Mouse (Mus musculus): ENCODE results near the gene Gm44790.
A peak's percentile ranks its signal among the peaks of the same experiment; 100 is the strongest.

Gene Gm44790

GRCm38 (mm10) chr6:86404100-86404861, 22.2 kb upstream of the Gm44790 start, which contains the start of gene Tia1:
TSS of gene Tia1 (plus strand) at chr6:86404219.
- DNase-seq (ENCODE audit: low spot score): peak; percentile 89

- no peak for DNase-seq (ENCODE audit: low spot score)
These were observed 21.5 kb upstream of the Gm44790 start for GRCm38 (mm10) chr6:86404996-86405395.

DNA sequence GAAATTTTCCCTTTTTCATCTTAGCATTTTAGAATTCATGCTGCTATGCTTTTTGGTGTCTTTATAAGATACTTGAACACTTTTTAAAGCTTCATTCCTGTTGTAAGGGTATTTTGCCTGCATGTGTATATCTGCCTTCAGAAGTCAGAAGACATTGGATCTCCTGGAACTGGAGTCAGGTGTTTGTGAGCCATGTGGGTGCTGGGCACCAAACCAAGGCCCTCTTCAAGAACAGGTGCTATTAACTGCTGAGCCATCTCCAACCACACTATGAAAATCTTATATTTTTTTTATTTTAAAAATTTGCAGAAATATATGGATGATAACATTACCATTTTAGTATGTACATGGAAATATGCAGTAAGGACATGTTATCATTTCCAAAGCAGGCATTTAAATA, 20.2 kb upstream of the Gm44790 start:
- DNase-seq (ENCODE audit: low spot score): no peak

GRCm38 (mm10) chr6:86418711-86419110, 7.7 kb upstream of the Gm44790 start:
- no peak for DNase-seq (ENCODE audit: low spot score)

DNA sequence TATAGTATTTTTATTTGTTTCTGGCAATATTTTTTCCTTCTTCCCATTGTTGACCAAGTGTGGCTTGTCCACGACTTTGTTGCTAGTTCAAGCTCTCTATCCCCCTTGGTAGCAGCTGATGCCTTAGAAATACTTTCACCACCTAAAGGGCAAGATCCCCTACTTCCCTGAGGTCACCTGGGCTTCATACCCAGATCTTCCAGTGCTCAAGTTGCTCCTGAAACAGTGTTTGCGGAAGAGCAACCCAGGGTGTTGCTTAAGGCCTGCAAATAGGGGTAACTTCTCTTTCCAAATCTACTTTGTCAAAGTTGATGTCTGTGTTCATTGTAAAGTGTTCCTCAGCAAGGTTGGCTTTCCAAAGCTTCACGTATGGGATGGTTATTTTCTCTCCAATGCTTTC, 7.2 kb upstream of the Gm44790 start:
- no peak for DNase-seq (ENCODE audit: low spot score)

DNA sequence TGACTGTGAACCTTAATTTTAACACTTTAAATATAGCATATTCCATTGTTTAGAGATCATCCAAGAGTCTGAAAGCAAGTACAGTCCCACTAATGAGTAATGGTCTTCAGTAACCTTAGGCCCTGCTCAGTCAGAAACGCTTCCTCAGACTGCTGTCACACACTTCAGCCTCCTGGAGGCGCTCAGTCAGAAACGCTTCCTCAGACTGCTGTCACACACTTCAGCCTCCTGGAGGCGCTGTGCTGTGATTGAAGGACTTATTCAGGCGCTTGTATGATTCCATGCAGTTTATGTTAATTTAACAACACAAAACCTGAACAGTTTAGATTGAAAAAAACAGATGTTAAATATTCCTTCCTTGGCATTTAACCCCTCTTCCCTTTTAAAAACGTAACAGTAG, 6.0 kb upstream of the Gm44790 start:
- DNase-seq (ENCODE audit: low spot score): no peak

DNA sequence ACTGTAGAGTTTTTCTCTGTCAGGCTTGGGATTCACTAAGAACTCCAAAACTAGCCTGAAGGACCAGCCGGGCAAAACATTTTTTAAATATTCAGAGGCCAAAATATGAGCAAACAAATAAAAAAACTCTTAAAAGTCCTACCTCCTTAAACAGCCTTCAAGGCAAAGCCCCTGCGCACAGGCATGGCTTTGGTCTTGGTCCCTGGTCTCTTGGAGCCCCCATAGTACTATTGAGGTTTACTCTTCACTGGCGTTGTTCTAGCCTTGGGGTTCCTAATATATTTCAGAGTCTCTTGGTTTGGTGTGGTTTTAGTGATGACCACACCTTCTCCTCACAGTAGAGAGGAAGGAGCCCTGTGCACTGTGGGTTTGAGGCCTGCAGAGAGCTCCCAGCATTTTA, 5.1 kb downstream of the Gm44790 start:
- no peak for DNase-seq (ENCODE audit: low spot score)

DNA sequence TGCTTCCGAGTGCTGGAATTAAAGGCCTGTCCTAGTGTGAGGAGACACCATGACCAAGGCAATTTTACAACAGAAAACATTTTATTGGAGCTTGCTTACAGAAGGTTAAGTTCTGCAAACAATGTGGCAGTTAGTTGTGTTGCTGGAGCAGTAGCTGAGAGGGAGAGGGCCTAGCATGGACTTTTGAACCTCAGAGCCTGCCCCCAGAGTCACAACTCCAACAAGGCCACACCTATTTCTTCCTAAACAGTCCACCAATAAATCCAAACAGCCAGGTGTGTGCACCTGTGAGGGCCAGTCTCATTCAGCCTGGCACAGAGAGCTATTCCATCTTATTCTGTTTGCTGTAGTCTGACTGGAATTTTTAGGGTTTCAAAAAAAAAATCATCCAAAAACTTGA, 7.2 kb downstream of the Gm44790 start:
- no peak for DNase-seq (ENCODE audit: low spot score)

GRCm38 (mm10) chr6:86437711-86438110, 11.3 kb downstream of the Gm44790 start:
- DNase-seq (ENCODE audit: low spot score): no peak

- DNase-seq (ENCODE audit: low spot score): peak; percentile 94
These were observed 12.0 kb downstream of the Gm44790 start, which contains the start of gene C87436 for GRCm38 (mm10) chr6:86438272-86439118. TSS of gene C87436 (plus strand) at chr6:86438374.

DNA sequence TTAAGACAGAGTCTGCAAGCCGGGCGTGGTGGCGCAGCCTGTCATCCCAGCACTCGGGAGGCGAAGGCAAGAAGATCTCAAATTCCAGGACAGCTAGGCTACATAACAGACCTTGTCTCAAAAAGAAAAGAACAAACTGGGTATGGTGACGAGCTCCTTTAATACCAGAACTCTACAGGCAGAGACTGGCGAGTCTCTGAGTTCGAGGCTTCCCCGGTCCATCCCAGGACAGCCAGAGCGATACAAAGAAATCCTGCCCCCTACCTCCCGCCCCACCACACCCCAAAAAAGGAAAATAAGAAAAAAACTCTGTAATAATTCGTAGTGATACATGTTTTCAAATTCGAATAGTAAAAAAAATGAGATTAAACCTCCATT, 12.7 kb downstream of the Gm44790 start:
- no peak for DNase-seq (ENCODE audit: low spot score)

GRCm38 (mm10) chr6:86439531-86439930, 13.1 kb downstream of the Gm44790 start:
- no peak for DNase-seq (ENCODE audit: low spot score)

DNA sequence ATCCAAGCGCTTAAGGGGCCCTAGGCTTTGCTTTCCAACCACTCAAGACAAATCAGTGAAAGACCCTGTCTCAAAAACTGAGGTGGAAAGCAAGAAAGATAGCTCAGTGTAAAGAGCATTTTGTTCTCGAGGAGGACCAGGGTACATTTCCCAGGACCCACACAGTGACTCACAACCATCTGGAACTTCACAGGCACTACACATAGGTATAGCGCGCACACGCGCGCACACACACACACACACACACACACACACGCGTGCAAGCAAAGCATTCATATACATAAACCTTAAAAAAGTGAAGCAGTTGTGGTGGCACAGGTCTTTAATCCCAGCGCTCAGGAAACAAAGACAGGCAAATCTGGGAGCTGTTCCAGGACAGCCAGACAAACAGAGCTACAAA, 15.1 kb downstream of the Gm44790 start:
- DNase-seq (ENCODE audit: low spot score): no peak

DNA sequence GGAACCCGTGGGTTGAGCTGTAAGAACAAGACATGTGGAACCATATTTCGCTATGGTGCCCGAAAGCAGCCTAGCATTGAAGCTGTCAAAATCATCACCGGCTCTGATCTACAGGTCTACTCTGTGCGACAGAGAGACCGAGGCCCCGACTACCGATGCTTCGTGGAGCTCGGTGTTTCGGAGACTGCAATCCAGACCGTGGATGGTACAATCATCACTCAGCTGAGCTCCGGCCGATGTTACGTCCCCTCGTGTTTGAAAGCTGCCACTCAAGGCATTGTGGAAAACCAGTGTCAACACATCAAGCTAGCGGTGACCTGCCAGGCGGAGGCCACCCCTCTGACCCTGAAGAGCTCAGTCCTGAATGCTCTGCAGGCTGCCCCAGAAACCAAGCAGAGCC, 19.1 kb downstream of the Gm44790 start:
- no peak for DNase-seq (ENCODE audit: low spot score)

- no peak for DNase-seq (ENCODE audit: low spot score)
These were observed 20.6 kb downstream of the Gm44790 start for GRCm38 (mm10) chr6:86446927-86447568.

DNA sequence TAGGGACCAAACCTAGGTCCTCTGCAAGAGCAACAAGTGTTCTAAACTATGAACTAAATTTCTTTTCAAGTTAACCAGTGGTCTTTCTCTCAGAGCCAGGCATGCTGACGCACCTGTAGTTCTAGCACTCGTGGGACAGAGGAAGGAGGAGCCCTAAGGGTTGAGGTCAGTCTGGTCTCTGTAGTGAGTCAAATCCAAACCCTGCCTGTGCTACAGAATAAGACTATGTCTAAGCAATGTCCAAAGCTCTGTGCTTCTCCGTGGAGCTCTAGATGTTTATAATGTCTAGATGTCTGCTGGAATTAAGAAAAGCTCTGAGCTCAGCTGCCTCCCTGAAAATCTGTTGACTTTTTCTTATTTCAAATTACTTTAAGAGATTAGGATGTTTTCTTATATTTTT, 30.3 kb downstream of the Gm44790 start:
- no peak for DNase-seq (ENCODE audit: low spot score)

- no peak for DNase-seq (ENCODE audit: low spot score)
These were observed 36.6 kb downstream of the Gm44790 start for GRCm38 (mm10) chr6:86463079-86463478.

DNA sequence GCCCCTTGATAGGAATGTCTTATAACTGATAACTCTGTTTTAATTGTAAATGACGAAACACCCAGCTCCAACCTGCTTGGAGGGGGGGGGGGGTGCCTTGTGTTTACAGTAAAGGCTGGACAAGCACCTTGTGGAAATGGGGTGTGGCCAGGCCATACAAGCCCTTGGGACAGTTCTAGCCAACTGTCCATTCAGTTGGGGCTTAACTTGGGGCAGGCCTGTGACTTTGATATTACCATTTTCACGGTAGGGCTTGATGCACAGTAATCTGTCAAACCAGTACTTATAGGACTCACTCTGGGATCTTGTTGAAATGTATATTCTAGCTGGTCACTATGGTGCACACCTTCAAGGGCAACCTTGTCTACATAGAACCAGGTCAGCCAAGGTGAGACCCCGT, 44.9 kb downstream of the Gm44790 start:
- no peak for DNase-seq (ENCODE audit: low spot score)

- DNase-seq (ENCODE audit: low spot score): no peak
These were observed 45.3 kb downstream of the Gm44790 start for GRCm38 (mm10) chr6:86471760-86472099.

- DNase-seq (ENCODE audit: low spot score): peak; percentile 100
These were observed 45.9 kb downstream of the Gm44790 start for GRCm38 (mm10) chr6:86472100-86472955.

GRCm38 (mm10) chr6:86473077-86473476, 46.6 kb downstream of the Gm44790 start:
- DNase-seq (ENCODE audit: low spot score): no peak

DNA sequence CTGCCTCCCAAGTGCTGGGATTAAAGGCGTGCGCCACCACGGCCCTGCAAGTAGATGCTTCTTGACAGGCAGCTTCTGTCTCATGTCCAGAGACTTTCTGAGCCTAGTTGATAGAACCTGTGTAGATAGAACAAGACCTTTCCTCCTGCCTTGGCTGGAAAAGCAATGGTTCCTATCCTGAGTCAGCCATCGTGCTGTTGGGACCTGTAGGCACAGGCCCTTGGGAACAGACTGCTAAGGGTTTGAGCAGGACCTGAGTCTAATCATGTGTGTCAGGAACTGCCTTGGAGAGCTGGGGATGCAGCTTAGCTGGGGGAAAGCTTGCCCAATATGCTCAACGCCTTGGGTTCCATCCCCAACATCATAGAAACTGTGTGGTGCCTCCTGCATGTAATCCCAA, 47.6 kb downstream of the Gm44790 start:
- no peak for DNase-seq (ENCODE audit: low spot score)

Data from spleen, adult 12 weeks (tissue).